Mouse (Mus musculus) limb, embryonic 14.5 days (tissue): ENCODE data around the gene Wtap. TPM values are rescaled to one million over a fixed set of nuclear protein-coding genes. Genes with fewer than 3 reads are reported as not detected.
"Not testable (repeated sequence)": the region's sequence is repeated elsewhere in the genome, so short reads cannot be mapped to it uniquely, and the experiment has no call there.

ENCODE experiments used
- ATAC-seq: fragments of 200-750 bp; cut with Nextera tagmentation; 2 replicates; pipeline ENCODE4 v1.8.0; 2017; ENCODE audit warnings: low read depth, moderate number of reproducible peaks, moderate TSS enrichment; ENCODE audit not compliant: low FRiP score
- DNase-seq: peaks from one replicate; pipeline ENCODE4 v3.0.0-alpha.2; 2015; ENCODE audit warnings: low spot score
- H3K27ac ChIP-seq: fragments of 300-500 bp; sonication (generic); replicated peaks from 2 replicates; pipeline ENCODE4 v1.5.1; 2014; ENCODE audit warnings: low read depth, mild to moderate bottlenecking, low read length, moderate library complexity, mixed read lengths
- H3K27me3 ChIP-seq: fragments of 300-500 bp; sonication (generic); 2 replicates; pipeline ENCODE4 v1.6.1; 2014; ENCODE audit warnings: low read length, mixed read lengths; ENCODE audit not compliant: control insufficient read depth, insufficient read depth
- H3K36me3 ChIP-seq: fragments of 300-500 bp; sonication (generic); 2 replicates; pipeline ENCODE4 v1.6.1; 2014; ENCODE audit warnings: mild to moderate bottlenecking, low read length, moderate library complexity, mixed read lengths; ENCODE audit not compliant: control insufficient read depth, insufficient read depth
- H3K4me1 ChIP-seq: fragments of 300-500 bp; sonication (generic); 2 replicates; pipeline ENCODE4 v1.6.1; 2014; ENCODE audit warnings: antibody characterized with exemption, low read length, mixed read lengths; ENCODE audit not compliant: control insufficient read depth, insufficient read depth
- H3K4me2 ChIP-seq: fragments of 300-500 bp; sonication (generic); replicated peaks from 2 replicates; pipeline ENCODE4 v1.6.1; 2014; ENCODE audit warnings: low read depth, mild to moderate bottlenecking, low read length, moderate library complexity; ENCODE audit not compliant: severe bottlenecking
- H3K4me3 ChIP-seq: fragments of 300-500 bp; sonication (generic); replicated peaks from 2 replicates; pipeline ENCODE4 v1.5.1; 2014; ENCODE audit warnings: low read length
- H3K9ac ChIP-seq: fragments of 300-500 bp; sonication (generic); 2 replicates; pipeline ENCODE4 v1.6.1; 2014; ENCODE audit warnings: mild to moderate bottlenecking, low read depth, low read length, moderate library complexity; ENCODE audit not compliant: severe bottlenecking
- H3K9me3 ChIP-seq: fragments of 300-500 bp; sonication (generic); 2 replicates; pipeline ENCODE4 v1.6.1; 2016; ENCODE audit warnings: low read length; ENCODE audit not compliant: control insufficient read depth
- POLR2A ChIP-seq: fragments of 200-500 bp; IDR thresholded peaks from 2 replicates; pipeline ENCODE4 v1.8.0; 2012; ENCODE audit warnings: inconsistent platforms, mild to moderate bottlenecking, moderate library complexity, borderline replicate concordance; ENCODE audit not compliant: insufficient read depth, insufficient read length; ENCODE audit errors: extremely low read depth
- WGBS: fragments of 180-500 bp; shearing (Covaris S2); extraction: QIAGEN DNeasy Blood & Tissue Kit; methylation state at CpG from one replicate; pipeline ENCODE4 v1.1.7; 2014; 5-methylcytosine and 5-hydroxymethylcytosine counted together
- polyA plus RNA-seq, 2 experiments: library from polyadenylated mRNA; depleted of rRNA in 1 of 2; stranded (reverse) in 1 of 2; unstranded in 1 of 2; fragments of >200 nt; fragmentation: Nextera tagmentation in 1 of 2; extraction: Ambion mirVana in 1 of 2; gene quantifications; 2 replicates each; pipeline versions ENCODE4 v1.2.1 to v1.2.3; 2012 to 2014

The Wtap gene
- 61.7 and 86.1 TPM in 2 replicates for polyA plus RNA-seq (2012; rRNA removed)
- polyA plus RNA-seq (2014; fragmentation: Nextera tagmentation; extraction: Ambion mirVana) = 135 and 141 TPM in 2 replicates

GRCm38 (mm10) chr17:12994069-12994468 is at the start of gene Wtap:
Gene Wtap (minus strand): TSS chr17:12994169.
- Histone ChIP-seq H3K36me3 (no peaks in the 10 kb centered on the region), H3K9ac (peak within 1 kb of the TSS; percentile 99), H3K9me3 (no peaks in the 10 kb centered on the region), H3K27me3 (no peaks in the 10 kb centered on the region), H3K4me2 (peak within 1 kb of the TSS; percentile 71), H3K4me1 (peaks cover 5% of the 10 kb centered on the region; the same call in 1 of the 2 replicates), H3K27ac (peak within 1 kb of the TSS; percentile 99), H3K4me3 (peak within 1 kb of the TSS; percentile 97)
- TF ChIP-seq POLR2A = no peak
- WGBS = 79% methylated on average over 1 of the region's 1 CpGs
- DNase-seq (no peak), ATAC-seq (no peak)

DNA sequence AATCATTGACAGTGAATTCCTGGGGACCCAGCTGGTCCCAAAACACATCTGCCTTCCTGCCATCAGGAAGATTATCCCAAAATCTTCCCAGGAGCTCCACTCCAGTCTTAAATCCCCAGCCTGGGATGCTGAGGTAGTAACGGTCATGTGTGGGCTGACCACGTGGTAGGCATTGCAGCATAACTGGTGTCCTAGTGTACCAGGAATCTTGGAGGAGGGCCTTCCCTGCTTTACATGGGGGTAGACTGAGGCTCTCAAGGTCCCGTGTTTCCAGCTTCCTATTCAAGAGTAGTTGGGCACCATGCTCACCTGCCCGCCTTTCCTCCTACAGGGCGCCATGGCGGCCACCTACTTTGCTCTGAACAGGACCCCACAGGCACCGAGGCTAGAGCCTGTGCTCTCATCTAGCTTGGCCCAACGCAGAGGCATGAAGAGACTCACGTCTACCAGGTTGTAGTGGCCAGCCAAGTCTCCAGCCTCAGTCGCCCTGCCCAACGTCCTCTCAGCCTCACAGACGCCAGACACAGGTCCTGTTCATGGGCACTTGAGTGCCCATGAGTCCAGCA is 42.7 kb upstream of the Wtap start:
- ATAC-seq, H3K9ac ChIP-seq: not testable (repeated sequence)

GRCm38 (mm10) chr17:13013316-13013715 is 19.3 kb upstream of the Wtap start:
- peaks cover 8% of the 10 kb centered on the region for H3K4me1 ChIP-seq
- H3K27me3 ChIP-seq = no peaks in the 10 kb centered on the region
- H3K36me3 ChIP-seq = peaks cover 45% of the 10 kb centered on the region
- DNase-seq = no peak
- TF ChIP-seq POLR2A = no peak
- no peak overlapping the region for H3K4me3 ChIP-seq
- WGBS = 82% methylated on average over 3 of the region's 3 CpGs
- no peaks in the 10 kb centered on the region for H3K9me3 ChIP-seq
- H3K27ac ChIP-seq = no peak overlapping the region
- H3K4me2 ChIP-seq = no peak overlapping the region
- no peak overlapping the region for H3K9ac ChIP-seq
- no peak for ATAC-seq

More for the DNA sequence above, 42.7 kb upstream of the Wtap start:
- not testable (repeated sequence) for H3K4me3 ChIP-seq, H3K4me1 ChIP-seq, H3K27me3 ChIP-seq, H3K27ac ChIP-seq, H3K4me2 ChIP-seq, H3K36me3 ChIP-seq, H3K9me3 ChIP-seq, DNase-seq
- WGBS = 89% methylated on average over 3 of the region's 12 CpGs

DNA sequence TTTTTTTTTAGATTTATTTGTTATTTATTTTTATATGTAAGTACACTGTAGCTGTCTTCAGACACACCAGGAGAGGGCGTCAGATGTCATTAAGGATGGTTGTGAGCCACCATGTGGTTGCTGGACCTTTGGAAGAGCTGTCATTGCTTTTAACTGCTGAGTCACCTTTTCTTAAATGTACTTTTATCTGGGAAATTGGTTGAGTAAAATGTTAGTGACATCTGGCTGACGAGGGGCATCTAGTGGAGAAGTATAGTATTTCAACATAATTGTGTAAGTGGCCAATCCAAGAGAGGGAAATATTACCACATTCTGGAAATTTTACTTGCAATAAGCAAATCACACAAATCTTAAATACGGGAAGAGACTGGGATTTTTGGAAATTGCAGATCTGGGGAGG is 15.9 kb upstream of the Wtap start:
- no peak overlapping the region for H3K4me2 ChIP-seq
- DNase-seq (peak; percentile 78), ATAC-seq (no peak)
- H3K9ac ChIP-seq = no peak overlapping the region
- H3K9me3 ChIP-seq = no peaks in the 10 kb centered on the region
- no peaks in the 10 kb centered on the region for H3K27me3 ChIP-seq
- TF ChIP-seq POLR2A = no peak
- peaks cover 31% of the 10 kb centered on the region for H3K36me3 ChIP-seq
- peaks cover 8% of the 10 kb centered on the region for H3K4me1 ChIP-seq
- H3K4me3 ChIP-seq = no peak overlapping the region
- no peak overlapping the region for H3K27ac ChIP-seq
- 33% methylated on average over 3 of the region's 3 CpGs for WGBS

DNA sequence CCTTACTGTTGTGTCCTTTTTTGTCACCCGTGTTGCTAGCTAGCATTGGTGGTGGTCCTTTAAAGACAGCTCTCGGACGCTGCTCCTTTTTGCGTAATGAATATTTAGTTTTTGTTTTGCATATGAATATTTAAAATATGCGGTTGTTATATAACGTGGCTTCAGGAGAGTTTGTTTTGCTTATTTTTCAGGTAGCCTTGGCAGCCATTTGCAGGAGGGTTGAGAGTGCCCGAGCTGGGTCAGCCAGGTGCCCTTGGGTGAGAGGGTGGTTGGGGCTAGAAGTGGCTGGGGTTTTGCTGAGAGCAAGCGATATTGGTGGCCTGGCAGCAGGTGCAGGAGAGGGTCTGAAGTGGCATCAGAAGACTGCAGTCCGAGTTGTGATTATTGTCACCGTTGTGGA is 14.6 kb upstream of the Wtap start:
- DNase-seq (no peak), ATAC-seq (no peak)
- WGBS = 8% methylated on average over 10 of the region's 10 CpGs
- H3K4me2 ChIP-seq = peak overlapping the region; percentile 76
- peak overlapping the region; percentile 73 for H3K9ac ChIP-seq
- TF ChIP-seq POLR2A = no peak
- H3K27me3 ChIP-seq = no peaks in the 10 kb centered on the region
- H3K9me3 ChIP-seq = no peaks in the 10 kb centered on the region
- H3K27ac ChIP-seq = peak overlapping the region; percentile 73; the same call in 1 of the 2 replicates
- H3K4me3 ChIP-seq = peak overlapping the region; percentile 82
- H3K4me1 ChIP-seq = peaks cover 8% of the 10 kb centered on the region
- H3K36me3 ChIP-seq = peaks cover 19% of the 10 kb centered on the region
